Mouse (Mus musculus): ENCODE results near the gene Ddx25. TPM values are rescaled to one million over a fixed set of nuclear protein-coding genes. Genes with fewer than 3 reads are reported as not detected.

Gene Ddx25
- total RNA-seq, 2 experiments from 2014 or later, result not detected

DNA sequence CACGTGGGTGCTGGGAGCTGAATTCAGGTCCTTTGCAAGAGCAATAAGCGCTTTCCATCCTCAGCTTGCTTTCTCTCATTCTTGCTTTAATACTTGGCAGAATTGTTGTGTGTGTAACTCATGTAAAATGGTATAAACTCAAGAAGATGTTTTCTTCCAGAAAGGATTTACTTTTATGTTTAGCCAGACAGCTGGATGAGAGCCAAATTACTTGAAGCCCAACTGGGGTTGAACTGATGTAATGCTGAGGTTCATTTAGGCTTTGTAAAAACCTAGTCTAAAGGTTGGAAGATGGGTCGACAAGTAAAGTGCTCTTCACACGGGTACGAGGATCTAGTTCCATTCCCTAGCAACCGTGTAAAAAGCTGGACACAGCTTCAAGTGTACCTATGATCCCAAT lies 58.4 kb downstream of the Ddx25 start:
- no peak for DNase-seq
- intact Hi-C loops (cut with DNase I), result no loop called here

- intact Hi-C loops (cut with DNase I), result no loop called here
- no peak for DNase-seq
Observed at GRCm38 (mm10) chr9:35495471-35495870, 62.9 kb downstream of the Ddx25 start.

GRCm38 (mm10) chr9:35494937-35495336 lies 63.4 kb downstream of the Ddx25 start:
- intact Hi-C loops (cut with DNase I), result no loop called here
- no peak for DNase-seq

DNA sequence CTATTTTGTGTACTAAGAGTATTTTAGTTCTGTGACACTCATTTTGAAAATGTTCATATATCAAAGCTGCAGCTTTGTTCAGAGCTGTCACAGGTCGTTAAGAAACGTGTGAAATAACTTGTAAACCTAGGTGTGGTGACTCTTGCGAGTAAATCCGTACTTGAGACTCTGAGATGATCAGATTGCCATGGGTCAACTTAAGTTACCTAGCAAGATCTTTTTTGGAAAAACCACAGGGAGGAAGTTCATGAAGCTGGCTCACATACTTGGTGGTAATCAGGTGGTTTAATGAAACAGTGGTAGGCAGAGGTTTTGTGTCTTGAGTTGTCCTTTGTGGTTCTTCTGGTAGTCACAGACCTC lies 64.6 kb downstream of the Ddx25 start:
- intact Hi-C loops (cut with DNase I), result no loop called here
- DNase-seq, result no peak

DNA sequence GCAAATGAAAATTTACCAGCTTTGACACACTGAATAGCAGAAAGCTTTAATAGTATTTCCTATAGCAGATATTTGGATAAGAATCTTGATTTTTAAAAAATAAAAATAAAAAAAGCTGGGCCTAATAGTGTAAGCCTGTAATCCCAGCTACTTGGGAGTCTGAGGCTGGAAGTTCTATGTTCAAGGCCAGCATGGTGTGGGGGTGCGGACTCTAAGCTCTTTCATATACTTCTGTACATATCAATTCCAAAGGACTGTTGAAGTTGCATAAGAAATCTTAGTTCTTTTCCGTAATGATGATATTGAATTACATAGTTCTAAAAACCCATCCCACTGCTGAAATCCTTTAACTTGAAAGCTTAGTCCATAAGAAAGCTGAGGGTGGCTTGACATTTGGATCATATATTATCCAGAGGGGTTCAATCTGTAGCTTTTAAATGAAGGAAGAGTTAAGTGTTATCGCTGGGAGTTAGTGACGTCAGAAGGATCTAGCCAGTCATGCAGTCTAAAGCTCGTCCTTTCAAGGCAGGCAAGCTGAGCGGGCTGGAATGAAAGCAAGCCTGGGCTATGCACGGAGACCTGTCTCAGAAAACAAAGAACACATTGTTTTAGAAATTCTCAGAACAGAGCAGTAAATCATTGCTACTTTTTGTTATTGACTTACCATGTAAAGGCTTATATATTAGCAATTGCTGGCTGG lies 65.1 kb downstream of the Ddx25 start:
- no peak for DNase-seq
- intact Hi-C loops (cut with DNase I), result no loop called here

GRCm38 (mm10) chr9:35491109-35491866 lies 67.0 kb downstream of the Ddx25 start:
- intact Hi-C loops (cut with DNase I), result no loop called here
- no peak for DNase-seq

DNA sequence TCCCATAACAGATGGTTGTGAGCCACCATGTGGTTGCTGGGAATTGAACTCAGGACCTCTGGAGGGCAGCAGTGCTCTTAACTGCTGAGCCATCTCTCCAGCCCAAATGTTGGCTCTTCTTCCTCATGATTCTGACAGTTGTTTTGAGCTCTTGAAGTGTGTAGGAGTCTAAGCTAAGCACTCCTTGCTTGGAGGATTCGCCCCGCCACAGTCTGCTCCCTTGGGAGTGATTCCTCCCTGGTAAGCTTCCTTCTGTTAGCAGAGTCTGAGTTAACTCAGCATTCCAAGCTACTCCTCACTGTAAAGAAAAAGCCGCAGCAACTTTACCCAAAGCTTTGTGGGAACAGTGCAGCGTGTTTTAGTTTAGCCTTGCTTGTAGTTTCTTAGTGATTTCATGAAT lies 69.8 kb downstream of the Ddx25 start:
- DNase-seq, result no peak
- intact Hi-C loops (cut with DNase I), result no loop called here

Other genes with a start within 250 kb of the Ddx25 start
- 10 to 100 TPM; 13.3 to 16.2 TPM for gene Cdon, start 137.4 kb downstream of the Ddx25 start, total RNA-seq (2021)
- gene Gm1113, start 40.3 kb downstream of the Ddx25 start, total RNA-seq (2021), result not detected
- gene Pus3, start 67 bp upstream of the Ddx25 start, total RNA-seq (2021), result 1 to 10 TPM; 6.6 to 6.7 TPM
- gene Pate2, start 11.8 kb upstream of the Ddx25 start, total RNA-seq (2021), result not detected
- 1 to 10 TPM; 1.6 to 2.4 TPM for gene Hyls1, start 11.9 kb upstream of the Ddx25 start, total RNA-seq (2021)
- gene Pate4, start 53.4 kb upstream of the Ddx25 start, total RNA-seq (2021), result not detected
- gene Pate3, start 89.7 kb upstream of the Ddx25 start, total RNA-seq (2021), result not detected
- gene Pate1, start 128.9 kb upstream of the Ddx25 start, total RNA-seq (2021), result not detected
- not detected for gene Gm17677, start 182.5 kb upstream of the Ddx25 start, total RNA-seq (2021)
- gene Gm17727, start 219.6 kb upstream of the Ddx25 start, total RNA-seq (2021), result not detected
- not detected for gene Gm27235, start 231.6 kb upstream of the Ddx25 start, total RNA-seq (2021)
- not detected for gene D730048I06Rik, start 231.6 kb upstream of the Ddx25 start, total RNA-seq (2021)